Mouse (Mus musculus) forebrain, embryonic 15.5 days (tissue): ENCODE measurements around the gene Stk39. TPM values are rescaled to one million over a fixed set of nuclear protein-coding genes. Genes with fewer than 3 reads are reported as not detected.

ENCODE experiments used
- ATAC-seq: fragments of 200-750 bp; cut with Nextera tagmentation; replicated peaks from 2 replicates; pipeline ENCODE4 v1.8.0; 2017; ENCODE audit warnings: mild to moderate bottlenecking, moderate TSS enrichment, moderate library complexity
- H3K27ac ChIP-seq: fragments of 300-500 bp; sonication (generic); replicated peaks from 2 replicates; pipeline ENCODE4 v1.5.1; 2015; ENCODE audit warnings: mild to moderate bottlenecking, inconsistent platforms
- H3K27me3 ChIP-seq: fragments of 300-500 bp; sonication (generic); 2 replicates; pipeline ENCODE4 v1.6.1; 2015; ENCODE audit warnings: inconsistent platforms
- H3K36me3 ChIP-seq: fragments of 300-500 bp; sonication (generic); 2 replicates; pipeline ENCODE4 v1.6.1; 2015; ENCODE audit warnings: mild to moderate bottlenecking, inconsistent platforms
- H3K4me1 ChIP-seq: fragments of 300-500 bp; sonication (generic); 2 replicates; pipeline ENCODE4 v1.6.1; 2015; ENCODE audit warnings: inconsistent platforms
- H3K4me2 ChIP-seq: fragments of 300-500 bp; sonication (generic); replicated peaks from 2 replicates; pipeline ENCODE4 v1.6.1; 2015; ENCODE audit warnings: mild to moderate bottlenecking, inconsistent platforms
- H3K4me3 ChIP-seq: fragments of 300-500 bp; sonication (generic); 2 replicates; pipeline ENCODE4 v1.5.1; 2015; ENCODE audit warnings: mild to moderate bottlenecking, inconsistent platforms
- H3K9ac ChIP-seq: fragments of 300-500 bp; sonication (generic); replicated peaks from 2 replicates; pipeline ENCODE4 v1.6.1; 2015; ENCODE audit warnings: mild to moderate bottlenecking, inconsistent platforms
- H3K9me3 ChIP-seq: fragments of 300-500 bp; sonication (generic); 2 replicates; pipeline ENCODE4 v1.6.1; 2016; ENCODE audit warnings: inconsistent platforms
- WGBS: fragments of 180-500 bp; shearing (Covaris S2); methylation state at CpG from one replicate; pipeline ENCODE4 v1.1.7; 2015; ENCODE audit warnings: mixed read lengths; 5-methylcytosine and 5-hydroxymethylcytosine counted together
- polyA plus RNA-seq: library from polyadenylated mRNA; unstranded; fragments of >200 nt; fragmentation: Nextera tagmentation; extraction: Ambion mirVana; gene quantifications from 2 replicates; pipeline ENCODE4 v1.2.1, GENCODE M21; 2015

The Stk39 gene
- polyA plus RNA-seq, 1 experiment from 2014 or later: 22.5 TPM

- no peak overlapping the region for H3K9ac ChIP-seq
- peaks cover 19% of the 10 kb centered on the region for H3K4me1 ChIP-seq
- no peak overlapping the region for H3K4me3 ChIP-seq
- no peaks in the 10 kb centered on the region for H3K36me3 ChIP-seq
- H3K4me2 ChIP-seq: no peak overlapping the region
- H3K27ac ChIP-seq: no peak overlapping the region
- H3K27me3 ChIP-seq: no peaks in the 10 kb centered on the region
- ATAC-seq: no peak
- WGBS: 52% methylated on average over 4 of the region's 4 CpGs
- H3K9me3 ChIP-seq: no peaks in the 10 kb centered on the region
Observed at GRCm38 (mm10) chr2:68432834-68433233, 39.2 kb downstream of the Stk39 start.

DNA sequence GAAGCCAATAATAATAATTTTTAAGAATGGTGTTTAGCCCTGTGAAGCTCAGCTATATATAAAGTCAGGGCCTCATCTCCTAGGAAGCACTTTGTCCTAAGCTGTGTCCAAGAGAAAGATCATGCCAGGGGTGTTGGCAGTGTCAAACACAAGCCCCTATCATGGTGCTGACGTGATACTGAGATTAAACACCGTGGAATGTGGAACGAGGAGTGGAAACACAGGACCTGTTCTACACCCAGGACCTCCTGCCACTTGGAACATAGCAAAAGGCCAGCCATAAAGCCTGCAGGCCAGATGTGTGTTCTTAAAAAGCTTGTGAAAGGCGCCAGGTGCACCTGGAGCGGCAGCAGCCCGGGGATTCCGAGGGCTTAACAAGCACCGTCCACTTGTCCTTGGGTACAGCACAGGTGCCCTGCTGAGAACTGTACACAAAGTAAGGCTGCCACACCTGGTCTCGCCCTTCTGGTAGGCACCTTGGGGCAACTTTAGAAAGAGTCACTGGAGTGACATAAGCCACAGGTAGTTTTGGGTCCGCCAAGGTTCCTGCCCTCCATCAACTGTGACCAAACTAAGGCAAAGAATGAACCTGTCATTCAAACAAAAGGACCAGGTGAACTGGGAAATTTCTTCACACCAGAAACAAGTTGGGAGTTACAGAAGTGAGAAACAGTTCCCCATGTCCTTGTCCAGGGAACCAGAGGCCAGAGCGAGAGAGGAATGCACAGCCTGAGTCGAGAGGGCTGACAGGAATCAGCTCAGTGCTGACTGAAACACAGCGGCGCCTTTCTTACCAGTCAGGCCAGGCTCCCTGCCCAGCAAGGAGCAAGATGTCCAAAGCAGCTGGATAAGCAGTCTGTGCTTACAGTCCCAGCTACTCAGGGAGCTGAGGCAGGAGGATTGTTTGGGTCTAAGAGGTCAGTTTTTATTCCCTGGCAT lies 40.8 kb downstream of the Stk39 start:
- no peaks in the 10 kb centered on the region for H3K9me3 ChIP-seq
- WGBS: 89% methylated on average over 14 of the region's 14 CpGs
- peaks cover 18% of the 10 kb centered on the region for H3K4me1 ChIP-seq
- no peaks in the 10 kb centered on the region for H3K36me3 ChIP-seq
- no peak overlapping the region for H3K9ac ChIP-seq
- no peak overlapping the region for H3K27ac ChIP-seq
- H3K4me3 ChIP-seq: no peak overlapping the region
- ATAC-seq: no peak
- H3K4me2 ChIP-seq: no peak overlapping the region
- H3K27me3 ChIP-seq: no peaks in the 10 kb centered on the region

DNA sequence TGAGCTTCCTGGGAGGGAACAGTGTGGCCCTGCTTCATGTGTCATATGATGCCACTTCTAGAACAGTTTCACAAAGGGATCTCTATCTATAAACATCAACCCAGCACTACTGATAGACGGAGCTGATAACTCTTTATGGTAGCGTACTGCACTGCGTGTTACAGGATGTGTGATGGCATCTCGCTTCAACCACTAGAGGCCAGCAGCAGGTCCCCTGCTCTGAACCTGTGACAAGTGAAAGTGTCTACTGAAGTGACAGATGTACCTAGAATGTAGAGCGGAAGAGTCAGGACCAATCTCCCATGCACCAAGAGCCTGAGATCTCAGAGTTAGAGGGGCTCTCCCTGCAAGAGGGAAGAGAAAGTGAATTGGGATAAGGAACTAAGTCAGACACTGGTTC lies 41.6 kb downstream of the Stk39 start:
- H3K9ac ChIP-seq: no peak overlapping the region
- H3K36me3 ChIP-seq: no peaks in the 10 kb centered on the region
- H3K4me1 ChIP-seq: peaks cover 14% of the 10 kb centered on the region
- no peak overlapping the region for H3K27ac ChIP-seq
- H3K4me3 ChIP-seq: no peak overlapping the region
- H3K27me3 ChIP-seq: no peaks in the 10 kb centered on the region
- no peak overlapping the region for H3K4me2 ChIP-seq
- no peaks in the 10 kb centered on the region for H3K9me3 ChIP-seq
- 90% methylated on average over 5 of the region's 5 CpGs for WGBS
- no peak for ATAC-seq

DNA sequence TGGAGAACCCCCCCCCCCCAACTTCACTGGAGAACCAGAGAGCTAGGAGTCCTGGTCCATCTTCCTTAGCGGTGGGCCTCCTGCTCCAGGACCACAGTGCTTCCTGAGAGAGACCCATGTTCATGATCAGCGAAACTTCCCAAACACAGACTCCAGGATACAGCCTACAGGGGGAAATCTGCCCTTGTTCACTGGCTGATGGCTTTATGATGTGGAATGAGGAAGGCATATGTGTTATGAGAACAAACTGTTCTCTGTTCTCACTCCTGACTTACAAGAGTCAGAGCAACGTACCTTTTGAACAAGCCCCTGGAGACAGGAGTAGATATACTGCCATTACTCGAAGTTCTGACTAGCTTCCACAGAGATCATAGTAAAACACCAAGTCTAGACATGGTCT lies 42.6 kb downstream of the Stk39 start:
- no peak overlapping the region for H3K27ac ChIP-seq
- 87% methylated on average over 4 of the region's 4 CpGs for WGBS

DNA sequence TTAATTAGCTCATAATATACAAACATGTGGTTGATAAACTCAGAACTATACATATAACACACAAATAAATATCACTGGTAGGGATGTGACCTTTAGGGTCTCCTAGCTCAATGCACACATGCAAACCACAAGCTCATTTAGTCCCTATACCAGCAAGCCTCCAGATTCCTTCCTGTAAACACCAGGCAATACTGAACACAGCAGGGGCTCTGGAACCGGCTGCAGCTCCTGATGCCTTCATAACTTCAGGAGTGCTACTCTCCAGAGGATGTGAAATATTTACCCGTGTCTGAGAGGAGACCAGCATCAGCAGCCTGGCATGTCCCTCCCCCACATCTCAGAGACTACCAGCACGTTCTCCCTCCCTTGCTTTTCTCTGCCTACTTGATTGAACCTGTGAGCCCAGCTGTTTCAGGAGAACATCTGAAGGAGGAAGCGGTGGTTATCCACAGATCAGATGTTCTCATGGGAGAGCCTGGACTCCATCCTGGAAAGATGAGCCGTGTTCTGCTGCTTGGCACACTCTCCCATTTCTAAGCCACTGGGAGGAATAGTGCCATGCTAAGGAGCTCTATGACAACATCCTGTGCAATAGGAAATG lies 45.0 kb downstream of the Stk39 start:
- Histone ChIP-seq H3K36me3 (no peaks in the 10 kb centered on the region), H3K4me2 (no peak overlapping the region), H3K9ac (no peak overlapping the region), H3K4me1 (no peaks in the 10 kb centered on the region), H3K27ac (no peak overlapping the region), H3K9me3 (no peaks in the 10 kb centered on the region), H3K27me3 (no peaks in the 10 kb centered on the region), H3K4me3 (no peak overlapping the region)
- WGBS: 85% methylated on average over 5 of the region's 5 CpGs
- ATAC-seq: no peak

More for the DNA sequence above, 42.6 kb downstream of the Stk39 start:
- no peaks in the 10 kb centered on the region for H3K36me3 ChIP-seq
- H3K27me3 ChIP-seq: no peaks in the 10 kb centered on the region
- H3K9me3 ChIP-seq: no peaks in the 10 kb centered on the region
- H3K4me2 ChIP-seq: no peak overlapping the region
- ATAC-seq: no peak
- no peak overlapping the region for H3K4me3 ChIP-seq
- H3K9ac ChIP-seq: no peak overlapping the region
- peaks cover 9% of the 10 kb centered on the region; the same call in 1 of the 2 replicates for H3K4me1 ChIP-seq

GRCm38 (mm10) chr2:68426074-68426473 lies 46.0 kb downstream of the Stk39 start:
- Histone ChIP-seq H3K4me2 (no peak overlapping the region), H3K9me3 (no peaks in the 10 kb centered on the region), H3K27ac (no peak overlapping the region), H3K4me3 (no peak overlapping the region), H3K9ac (no peak overlapping the region), H3K36me3 (no peaks in the 10 kb centered on the region), H3K27me3 (no peaks in the 10 kb centered on the region), H3K4me1 (no peaks in the 10 kb centered on the region)
- WGBS: 95% methylated on average over 4 of the region's 4 CpGs
- no peak for ATAC-seq

DNA sequence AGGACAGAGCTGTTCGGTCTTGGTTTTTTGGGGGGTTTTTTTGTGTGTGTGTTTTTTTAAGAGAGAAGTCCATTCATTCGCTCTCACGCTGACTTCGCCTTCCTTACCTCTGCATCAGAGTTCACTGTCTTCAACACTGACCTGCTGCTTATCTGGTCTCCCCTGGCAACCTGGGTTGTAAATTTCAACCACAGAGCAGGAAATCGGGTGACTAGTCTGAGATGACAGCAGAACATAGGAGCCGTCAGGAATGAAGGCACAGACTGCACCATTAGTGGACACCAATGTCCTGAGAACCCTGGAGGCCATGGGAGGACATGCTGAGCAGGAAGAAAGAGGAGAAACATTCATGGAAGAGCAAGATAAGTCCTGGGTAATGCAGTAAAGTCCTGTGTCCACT lies 51.1 kb downstream of the Stk39 start:
- no peak overlapping the region for H3K27ac ChIP-seq
- no peak for ATAC-seq
- H3K4me1 ChIP-seq: no peaks in the 10 kb centered on the region
- H3K36me3 ChIP-seq: no peaks in the 10 kb centered on the region
- no peak overlapping the region for H3K9ac ChIP-seq
- H3K4me2 ChIP-seq: no peak overlapping the region
- no peak overlapping the region for H3K4me3 ChIP-seq
- H3K27me3 ChIP-seq: no peaks in the 10 kb centered on the region
- 86% methylated on average over 6 of the region's 6 CpGs for WGBS
- H3K9me3 ChIP-seq: no peaks in the 10 kb centered on the region

DNA sequence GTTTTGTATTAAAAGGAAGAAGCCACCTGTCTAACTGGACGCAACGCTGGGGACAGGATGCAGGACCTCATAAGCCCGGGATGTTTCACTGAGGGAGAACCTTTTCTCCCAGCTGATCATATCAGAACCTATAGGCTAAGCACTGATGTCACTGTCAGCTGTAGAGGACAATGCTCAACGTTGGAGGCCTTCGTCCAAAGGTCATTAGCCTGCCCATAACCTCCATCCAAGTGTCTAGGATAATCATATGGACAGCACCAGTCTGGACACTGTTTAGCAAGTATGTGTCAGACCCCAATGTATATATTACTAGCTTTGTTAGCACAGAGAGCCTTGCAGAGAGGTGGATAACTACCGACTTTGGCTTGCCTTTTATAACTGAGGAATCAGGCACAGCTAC lies 51.8 kb downstream of the Stk39 start:
- no peak overlapping the region for H3K9ac ChIP-seq
- 93% methylated on average over 6 of the region's 6 CpGs for WGBS

GRCm38 (mm10) chr2:68419746-68420145 lies 52.3 kb downstream of the Stk39 start:
- Histone ChIP-seq H3K4me2 (no peak overlapping the region), H3K27me3 (no peaks in the 10 kb centered on the region), H3K9ac (no peak overlapping the region), H3K4me3 (no peak overlapping the region), H3K4me1 (no peaks in the 10 kb centered on the region), H3K27ac (no peak overlapping the region), H3K9me3 (no peaks in the 10 kb centered on the region), H3K36me3 (no peaks in the 10 kb centered on the region)
- WGBS: 94% methylated on average over 7 of the region's 7 CpGs
- ATAC-seq: no peak

More for the DNA sequence above, 51.8 kb downstream of the Stk39 start:
- Histone ChIP-seq H3K36me3 (no peaks in the 10 kb centered on the region), H3K9me3 (no peaks in the 10 kb centered on the region), H3K27ac (no peak overlapping the region), H3K4me3 (no peak overlapping the region), H3K4me1 (no peaks in the 10 kb centered on the region), H3K4me2 (no peak overlapping the region), H3K27me3 (no peaks in the 10 kb centered on the region)
- no peak for ATAC-seq

DNA sequence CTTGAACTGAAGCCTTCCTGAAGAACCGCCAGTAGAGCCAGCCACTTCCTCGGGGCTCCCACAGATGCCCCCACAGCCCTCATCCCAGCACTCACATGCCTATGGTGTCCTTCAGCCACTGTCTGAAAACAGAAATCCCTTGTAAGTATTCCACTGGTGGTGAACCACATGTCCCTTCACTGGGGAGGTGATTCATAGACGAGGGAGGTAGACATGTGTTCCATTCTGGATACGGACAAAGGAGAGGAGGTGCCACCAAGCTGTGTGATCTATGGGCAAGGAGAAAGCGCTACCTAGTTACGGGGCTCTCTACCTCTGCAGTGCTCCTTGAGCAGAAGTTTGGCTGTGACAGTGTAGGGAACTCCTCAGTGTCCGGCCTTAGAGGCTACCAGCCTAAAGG lies 52.9 kb downstream of the Stk39 start:
- Histone ChIP-seq H3K9me3 (no peaks in the 10 kb centered on the region), H3K4me3 (no peak overlapping the region), H3K4me2 (no peak overlapping the region), H3K36me3 (no peaks in the 10 kb centered on the region), H3K27ac (no peak overlapping the region), H3K27me3 (no peaks in the 10 kb centered on the region), H3K9ac (no peak overlapping the region), H3K4me1 (no peaks in the 10 kb centered on the region)
- 93% methylated on average over 7 of the region's 7 CpGs for WGBS
- no peak for ATAC-seq

GRCm38 (mm10) chr2:68417081-68417480 lies 55.0 kb downstream of the Stk39 start:
- H3K9ac ChIP-seq: no peak overlapping the region
- H3K4me2 ChIP-seq: no peak overlapping the region
- no peak for ATAC-seq
- H3K27me3 ChIP-seq: no peaks in the 10 kb centered on the region
- 88% methylated on average over 5 of the region's 5 CpGs for WGBS
- no peak overlapping the region for H3K4me3 ChIP-seq
- no peaks in the 10 kb centered on the region for H3K4me1 ChIP-seq
- no peaks in the 10 kb centered on the region for H3K36me3 ChIP-seq
- no peaks in the 10 kb centered on the region for H3K9me3 ChIP-seq
- no peak overlapping the region for H3K27ac ChIP-seq

GRCm38 (mm10) chr2:68415691-68416090 lies 56.4 kb downstream of the Stk39 start:
- ATAC-seq: no peak
- H3K4me2 ChIP-seq: no peak overlapping the region
- no peak overlapping the region for H3K27ac ChIP-seq
- no peaks in the 10 kb centered on the region for H3K27me3 ChIP-seq
- H3K4me1 ChIP-seq: peaks cover 10% of the 10 kb centered on the region
- H3K4me3 ChIP-seq: no peak overlapping the region
- H3K9ac ChIP-seq: no peak overlapping the region
- H3K36me3 ChIP-seq: no peaks in the 10 kb centered on the region
- 80% methylated on average over 6 of the region's 6 CpGs for WGBS
- no peaks in the 10 kb centered on the region for H3K9me3 ChIP-seq
